Comparison of ENCODE assay signal across 15 mouse cellular contexts in the genomic region with DNA sequence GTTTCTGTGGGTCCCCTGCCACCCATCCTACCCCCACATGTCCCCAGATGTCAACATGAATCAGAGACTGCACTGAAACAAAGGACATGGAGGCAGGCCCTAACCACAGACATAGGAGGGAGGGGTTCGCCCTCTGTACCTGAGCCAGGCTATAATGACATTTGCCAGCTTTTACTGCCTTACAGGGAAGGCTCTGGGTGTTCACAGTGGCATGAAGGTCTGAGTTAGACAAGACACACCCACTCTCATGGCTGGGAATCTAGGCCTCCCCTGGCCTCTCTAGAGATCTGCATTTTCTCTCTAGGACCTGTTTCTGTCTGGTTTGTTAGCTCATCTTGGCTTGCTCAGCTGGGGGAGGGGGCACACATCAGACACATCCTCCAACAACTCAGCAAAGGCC.
DNase-seq lines count a peak whose midpoint lies in the region; ATAC-seq and TF ChIP-seq lines count a peak whose summit lies in the region.
"Had no signal": no experiment of that assay in that cellular context is flagged by ENCODE, and none has a peak within 500 bp of the region (broad histone marks: within the 10 kb centered on the region; RNA-seq: fewer than 3 reads in every experiment).

No protein-coding gene starts in this region.

- TF ChIP-seq CTCF in left cerebral cortex, adult 2 months (IDR thresholded peaks at IDR 0.05) = no peak

- WGBS in heart, embryonic 12.5 days = 79% methylated on average over 1 of the region's 1 CpGs
- WGBS in embryonic facial prominence, embryonic 15.5 days = 60% methylated on average over 1 of the region's 1 CpGs
- 44% methylated on average over 1 of the region's 1 CpGs for WGBS in limb, embryonic 12.5 days

- H3K9ac ChIP-seq in heart, embryonic 12.5 days = 0 out of 2 replicates have a peak overlapping the region, but pooled peaks have one; percentile 45
- H3K9ac ChIP-seq in embryonic facial prominence, embryonic 15.5 days = no peak overlapping the region
- H3K9ac ChIP-seq in limb, embryonic 12.5 days (replicated peaks) = no peak overlapping the region; the same call in 1 of the 2 replicates
- H3K9ac ChIP-seq: hindbrain, embryonic 14.5 days had no signal

- intact Hi-C loops in heart, postnatal 10 days (cut with DNase I) = no loop called here
- intact Hi-C loops in left cerebral cortex, adult 2 months (cut with DNase I) = no loop called here

- H3K27me3 ChIP-seq in heart, embryonic 12.5 days (replicated peaks) = no peaks in the 10 kb centered on the region
- no peaks in the 10 kb centered on the region for H3K27me3 ChIP-seq in embryonic facial prominence, embryonic 15.5 days
- H3K27me3 ChIP-seq in limb, embryonic 12.5 days = no peaks in the 10 kb centered on the region

- H3K4me2 ChIP-seq in heart, embryonic 12.5 days = no peak overlapping the region
- H3K4me2 ChIP-seq in embryonic facial prominence, embryonic 15.5 days (replicated peaks) = no peak overlapping the region
- no peak overlapping the region for H3K4me2 ChIP-seq in limb, embryonic 12.5 days
- H3K4me2 ChIP-seq: hindbrain, embryonic 14.5 days had no signal

- peak overlapping the region; percentile 43 for H3K27ac ChIP-seq in heart, embryonic 12.5 days (ENCODE audit: poor library complexity, severe bottlenecking)
- H3K27ac ChIP-seq in embryonic facial prominence, embryonic 15.5 days (replicated peaks) = peak overlapping the region; percentile 72
- H3K27ac ChIP-seq in limb, embryonic 12.5 days = peak overlapping the region; percentile 86
- H3K27ac ChIP-seq in left cerebral cortex, adult 2 months = no peak overlapping the region
- H3K27ac ChIP-seq: hindbrain, embryonic 14.5 days; midbrain, embryonic 10.5 days had no signal

- ATAC-seq in heart, embryonic 12.5 days (ENCODE audit: insufficient number of reproducible peaks, low FRiP score) = no peak
- 0 out of 2 replicates have a peak, but pooled peaks have one; percentile 40 for ATAC-seq in embryonic facial prominence, embryonic 15.5 days (ENCODE audit: insufficient number of reproducible peaks, low FRiP score, low TSS enrichment, low read depth)
- no peak for ATAC-seq in limb, embryonic 12.5 days (ENCODE audit: insufficient number of reproducible peaks, insufficient read depth, low FRiP score, low TSS enrichment, low read depth)
- no peak for ATAC-seq in cerebellum, adult (ENCODE audit: insufficient number of reproducible peaks, low FRiP score, low TSS enrichment)

- no peak overlapping the region for H3K4me3 ChIP-seq in heart, embryonic 12.5 days
- no peak overlapping the region for H3K4me3 ChIP-seq in embryonic facial prominence, embryonic 15.5 days (replicated peaks)
- no peak overlapping the region for H3K4me3 ChIP-seq in limb, embryonic 12.5 days (replicated peaks)
- H3K4me3 ChIP-seq in left cerebral cortex, adult 2 months = no peak overlapping the region
- H3K4me3 ChIP-seq: midbrain, embryonic 10.5 days had no signal

- H3K9me3 ChIP-seq in heart, embryonic 12.5 days (replicated peaks) = peaks cover 5% of the 10 kb centered on the region; the same call in 1 of the 2 replicates
- no peaks in the 10 kb centered on the region for H3K9me3 ChIP-seq in embryonic facial prominence, embryonic 15.5 days (replicated peaks)
- 0 out of 2 replicates have a peak, but pooled peaks cover 2% of the 10 kb centered on the region for H3K9me3 ChIP-seq in limb, embryonic 12.5 days

- H3K36me3 ChIP-seq in heart, embryonic 12.5 days = no peaks in the 10 kb centered on the region
- H3K36me3 ChIP-seq in embryonic facial prominence, embryonic 15.5 days = no peaks in the 10 kb centered on the region
- no peaks in the 10 kb centered on the region for H3K36me3 ChIP-seq in limb, embryonic 12.5 days
- H3K36me3 ChIP-seq: midbrain, embryonic 10.5 days had no signal

- DNase-seq in heart, postnatal 10 days = no peak
- peak; percentile 50 for DNase-seq in Muller cell, postnatal 12 days (ENCODE audit: inconsistent ontology term)
- no peak for DNase-seq in retina, postnatal 1 day
- DNase-seq in left cerebral cortex, adult 2 months (ENCODE audit: extremely low spot score in 1 of 2, low spot score in 2 of 2) = no peak
- DNase-seq: adrenal gland, adult 2 months; cerebellum, adult 18-20 months; gastrocnemius, postnatal 14 days; lung, postnatal 36 days; thymus, adult 18-20 months had no signal

- peaks cover 31% of the 10 kb centered on the region for H3K4me1 ChIP-seq in heart, embryonic 12.5 days (replicated peaks)
- H3K4me1 ChIP-seq in embryonic facial prominence, embryonic 15.5 days = peaks cover 52% of the 10 kb centered on the region
- peaks cover 66% of the 10 kb centered on the region for H3K4me1 ChIP-seq in limb, embryonic 12.5 days (replicated peaks)
